Comparison of ENCODE assay signal across 9 mouse cellular contexts in genomic region chr4:34882291-34882769, GRCm38 (mm10). TPM values are rescaled to one million over a fixed set of nuclear protein-coding genes. Genes with fewer than 3 reads are reported as not detected.
DNase-seq lines count a peak whose midpoint lies in the region; ATAC-seq and TF ChIP-seq lines count a peak whose summit lies in the region.
"Had no signal": no experiment of that assay in that cellular context is flagged by ENCODE, and none has a peak within 500 bp of the region (broad histone marks: within the 10 kb centered on the region; RNA-seq: fewer than 3 reads in every experiment).

No protein-coding gene starts in this region.

- H3K4me3 ChIP-seq in ES-E14 (ENCODE audit: insufficient read depth in 1 of 2, low read depth in 1 of 2, low read length in 2 of 2, poor library complexity in 1 of 2, severe bottlenecking in 1 of 2), result peak overlapping the region; percentile 72 to 83
- peak overlapping the region; percentile 87 to 99 for H3K4me3 ChIP-seq in heart, embryonic 14.5 days (ENCODE audit: control insufficient read depth in 1 of 2, insufficient read depth in 1 of 2, low read depth in 1 of 2, low read length in 2 of 2)

- DNase-seq in B cell, adult 2 months, result peak; percentile 66 to 67
- no peak for DNase-seq in ES-E14 (ENCODE audit: low read depth, low spot score)
- DNase-seq in embryo, embryonic 9.5 days (ENCODE audit: extremely low spot score), result peak; percentile 73
- DNase-seq in left cerebral cortex, adult 18-20 months (ENCODE audit: low spot score in 2 of 2), result peak; percentile 29 to 53
- DNase-seq in lung, postnatal 4 days, result peak; percentile 69 to 82
- peak; percentile 52 for DNase-seq in right cerebral cortex, postnatal 14 days
- DNase-seq in Muller cell, postnatal 12 days (ENCODE audit: inconsistent ontology term), result no peak

- no peaks in the 10 kb centered on the region for H3K27me3 ChIP-seq in heart, embryonic 14.5 days (ENCODE audit: control insufficient read depth, insufficient read depth, low read length)

- in situ Hi-C loops in ES-E14 (cut with MboI; ENCODE audit: low sequenced_read_pairs in 2 of 2, unreplicated experiment in 2 of 2), result no loop called here

- WGBS in heart, embryonic 14.5 days, result under 1% methylated on average over 40 of the region's 58 CpGs

- H3K4me1 ChIP-seq in ES-E14 (ENCODE audit: control insufficient read depth in 2 of 2, insufficient read depth in 2 of 2, low read length in 2 of 2, poor library complexity in 1 of 2), result peaks cover 3 to 8% of the 10 kb centered on the region in 2 experiments
- peaks cover 5 to 17% of the 10 kb centered on the region in 2 experiments; a peak in 3 of 4 replicates for H3K4me1 ChIP-seq in heart, embryonic 14.5 days (ENCODE audit: control insufficient read depth in 2 of 2, insufficient read depth in 2 of 2, low read length in 2 of 2)

- ATAC-seq in heart, embryonic 14.5 days (ENCODE audit: insufficient number of reproducible peaks, insufficient read depth, low FRiP score, low read depth), result peak; percentile 71

- H3K4me2 ChIP-seq in heart, embryonic 14.5 days (ENCODE audit: low read length), result peak overlapping the region; percentile 86

- H3K36me3 ChIP-seq in ES-E14 (ENCODE audit: control insufficient read depth, insufficient read depth, low read length, poor library complexity, severe bottlenecking), result peaks cover 2% of the 10 kb centered on the region; the same call in 1 of the 2 replicates
- no peaks in the 10 kb centered on the region; the same call in 1 of the 2 replicates for H3K36me3 ChIP-seq in heart, embryonic 14.5 days (ENCODE audit: control insufficient read depth, insufficient read depth, low read length)

- no peaks in the 10 kb centered on the region for H3K9me3 ChIP-seq in ES-E14 (ENCODE audit: control insufficient read depth, insufficient read depth, low read depth, low read length)
- no peaks in the 10 kb centered on the region for H3K9me3 ChIP-seq in heart, embryonic 14.5 days (ENCODE audit: control insufficient read depth, low read length)

- peak overlapping the region; percentile 94 for H3K9ac ChIP-seq in ES-E14 (ENCODE audit: insufficient read depth, low read depth, low read length, poor library complexity, severe bottlenecking)
- peak overlapping the region; percentile 99 for H3K9ac ChIP-seq in heart, embryonic 14.5 days (ENCODE audit: low read length)

- peak overlapping the region; percentile 97 for H3K27ac ChIP-seq in ES-E14 (ENCODE audit: insufficient read depth, low read depth, low read length, poor library complexity, severe bottlenecking)
- peak overlapping the region; percentile 94 to 99 for H3K27ac ChIP-seq in heart, embryonic 14.5 days (replicated peaks in 1 of 2; ENCODE audit: control insufficient read depth in 1 of 2, insufficient read depth in 1 of 2, low read depth in 2 of 2, low read length in 2 of 2)

TF ChIP-seq in ES-E14, 5 proteins besides CTCF, POLR2A, EP300 and RAD21:
- TF ChIP-seq MAFK (IDR thresholded peaks at IDR 0.05; ENCODE audit: insufficient read depth, low read depth, low read length) (no peak), ZNF384 (IDR thresholded peaks at IDR 0.05; ENCODE audit: low read depth, low read length) (no peak), CHD2 (IDR thresholded peaks at IDR 0.05; ENCODE audit: low read depth, low read length) (no peak), ZC3H11A (IDR thresholded peaks at IDR 0.05; ENCODE audit: borderline replicate concordance, low read depth, low read length) (no peak), HCFC1 (IDR thresholded peaks at IDR 0.05; ENCODE audit: borderline replicate concordance, insufficient read depth, low read length) (no peak)

RNA-seq across cellular contexts. Expression of gene Zfp292, which starts 0.4 kb away (rescaled TPM):
- total RNA-seq in ES-E14 (2012; rRNA removed), result 25.3 and 31.8 TPM in 2 replicates
- 17.8 and 18.7 TPM in 2 replicates for polyA plus RNA-seq in heart, embryonic 14.5 days (2014; fragmentation: Nextera tagmentation; extraction: Ambion mirVana)
- total RNA-seq in left cerebral cortex, adult 18-20 months (2021), result 10 to 100 TPM; 26.5 to 27.5 TPM

RNA-seq across cellular contexts. Expression of gene Cga, which starts 11.2 kb away (rescaled TPM):
- total RNA-seq in ES-E14 (2012; rRNA removed), result 0.89 TPM in 1 of 2 replicates, not detected in the other
- not detected in 2 replicates for polyA plus RNA-seq in heart, embryonic 14.5 days (2014; fragmentation: Nextera tagmentation; extraction: Ambion mirVana)
- total RNA-seq in left cerebral cortex, adult 18-20 months (2021), result not detected
- polyA plus RNA-seq: large intestine, adult 2 months had no signal

Comparison
In these comparisons a context has a peak if more than half of its experiments do, and no peak if none do; other contexts are left out.
1. DNase-seq: peak in B cell, adult 2 months (2 of 2), embryo, embryonic 9.5 days (single experiment), left cerebral cortex, adult 18-20 months (2 of 2), lung, postnatal 4 days (2 of 2) and right cerebral cortex, postnatal 14 days (single experiment); none in ES-E14 (single experiment) and Muller cell, postnatal 12 days (single experiment).